Mouse (Mus musculus) layer of hippocampus, adult 2 months (tissue): Measurements from ENCODE around the gene Adcy1. TPM values are rescaled to one million over a fixed set of nuclear protein-coding genes. Genes with fewer than 3 reads are reported as not detected.

Source experiments
- DNase-seq, 2 experiments: peaks; one replicate each; pipeline ENCODE4 v3.0.0; 2022; ENCODE audit warnings: low spot score in 2 of 2
- H3K27ac ChIP-seq: fragments of 200-600 bp; 2 replicates; pipeline ENCODE4 v1.8.1; 2022
- H3K4me3 ChIP-seq: fragments of 200-600 bp; 2 replicates; pipeline ENCODE4 v1.8.1; 2022; ENCODE audit warnings: mild to moderate bottlenecking
- CTCF ChIP-seq: fragments of 200-600 bp; conservative IDR thresholded peaks from 2 replicates; pipeline ENCODE4 v1.8.1; 2022; ENCODE audit warnings: antibody characterized with exemption, mild to moderate bottlenecking, moderate library complexity
- total RNA-seq, 2 experiments: library from RNA; stranded (reverse); gene quantifications; 2 replicates each; pipeline ENCODE4 v1.2.3; 2021

Adcy1 gene
- total RNA-seq, 2 experiments from 2014 or later: 376 to 403 TPM

DNA sequence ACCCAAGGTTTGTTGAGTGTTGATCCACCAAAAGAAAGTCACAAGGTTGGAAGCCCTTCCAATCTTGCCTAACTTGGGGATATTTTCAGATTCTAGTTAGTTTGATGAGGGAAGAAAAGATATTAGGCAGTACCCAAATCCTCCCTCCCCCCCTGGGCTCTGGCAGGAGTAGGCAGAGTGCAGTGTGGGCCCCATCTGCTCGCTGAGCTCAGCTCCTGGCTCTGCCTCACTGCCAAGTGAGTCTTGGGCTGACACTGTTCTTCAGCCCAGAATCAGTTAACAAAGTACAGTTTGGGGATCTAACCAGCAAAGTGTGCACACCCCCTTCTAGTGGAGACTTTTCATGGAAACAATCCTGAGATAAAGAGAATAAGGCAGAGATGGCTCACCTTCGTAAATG is 162.9 kb downstream of the Adcy1 start:
- no peak overlapping the region for H3K4me3 ChIP-seq
- TF ChIP-seq CTCF: 0 out of 2 replicates have a peak, but pooled peaks have one; percentile 14
- H3K27ac ChIP-seq: peak overlapping the region; percentile 82
- peak; percentile 75 to 81 for DNase-seq

DNA sequence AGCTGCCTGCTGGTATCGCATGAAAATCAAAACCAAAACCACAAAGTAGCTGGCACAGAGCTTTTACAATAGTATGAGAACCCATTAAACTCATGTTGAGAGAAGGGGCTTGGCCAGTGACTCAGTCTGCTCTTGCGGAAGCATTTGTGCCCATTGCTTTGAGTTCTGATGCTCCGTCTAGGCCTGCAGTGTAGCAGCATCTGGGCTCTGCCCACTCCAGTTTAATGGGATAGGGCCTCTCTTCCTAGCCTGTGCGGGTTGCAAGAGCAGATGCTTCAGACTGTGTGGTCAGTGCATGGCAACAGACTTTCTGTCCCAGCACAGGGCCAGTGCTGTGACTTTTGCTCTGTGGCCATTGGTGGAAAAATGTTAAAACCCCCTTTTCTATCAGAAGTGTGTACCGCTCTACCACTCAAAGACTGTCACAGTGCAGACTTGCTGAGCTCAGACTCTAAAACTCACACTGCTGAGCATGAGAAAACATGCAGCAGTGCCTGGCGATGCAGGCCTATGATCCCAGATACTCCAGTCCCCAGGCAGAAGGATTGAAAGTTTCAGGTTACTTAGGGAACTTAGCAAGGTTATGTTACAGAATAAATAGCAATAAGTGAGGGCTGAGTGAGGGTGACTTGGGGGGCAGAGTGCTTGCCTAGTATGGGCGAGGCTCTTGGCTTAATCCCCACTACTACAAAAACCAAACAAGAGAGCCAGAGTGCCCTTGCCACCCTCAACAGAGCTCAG is 163.7 kb downstream of the Adcy1 start:
- DNase-seq: no peak
- H3K27ac ChIP-seq: peak overlapping the region; percentile 70

DNA sequence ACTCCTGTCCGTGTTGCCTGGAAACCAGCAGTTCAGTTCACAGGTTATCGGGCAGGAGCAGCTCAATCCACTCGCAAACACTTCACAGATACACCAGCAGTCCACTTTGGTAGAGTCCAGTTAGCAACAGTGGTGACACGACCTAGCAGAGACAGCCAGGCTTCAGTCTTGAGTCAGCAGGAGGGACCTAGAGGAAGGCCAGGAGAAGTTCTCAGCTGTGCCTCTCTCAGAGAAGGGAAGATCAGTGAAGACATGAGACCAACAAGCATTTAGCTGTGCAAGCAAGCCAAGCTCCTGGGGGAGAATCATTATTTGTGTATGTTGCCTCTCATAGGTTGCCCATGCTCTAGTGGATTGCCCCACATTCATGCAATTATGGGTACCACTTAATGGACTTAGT is 164.8 kb downstream of the Adcy1 start:
- Histone ChIP-seq H3K4me3 (no peak overlapping the region), H3K27ac (no peak overlapping the region)
- TF ChIP-seq CTCF: no peak
- DNase-seq: no peak

More for the DNA sequence above, 163.7 kb downstream of the Adcy1 start:
- no peak overlapping the region for H3K4me3 ChIP-seq
- TF ChIP-seq CTCF: no peak

Other genes with a start within 250 kb of the Adcy1 start
- not detected for gene Gm11983, start 225.8 kb upstream of the Adcy1 start, total RNA-seq
- not detected for gene Gm11985, start 125.1 kb downstream of the Adcy1 start, total RNA-seq
- under 1 TPM in 1 of 2 experiments, not detected in 1; 0.23 TPM for gene Igfbp1, start 134.3 kb downstream of the Adcy1 start, total RNA-seq
- gene Igfbp3, start 150.4 kb downstream of the Adcy1 start, total RNA-seq: 10 to 100 TPM; 10.2 to 11.1 TPM